Mouse (Mus musculus) liver, embryonic 14.5 days (tissue): Measurements from ENCODE around the gene Gp9.

Source experiments
- CTCF ChIP-seq: IDR thresholded peaks from 2 replicates; pipeline ENCODE4 v1.5.1; 2016; ENCODE audit warnings: antibody characterized with exemption, low read depth, control low read depth
- EP300 ChIP-seq: IDR thresholded peaks from 2 replicates; pipeline ENCODE4 v1.6.1; 2016; ENCODE audit warnings: antibody characterized with exemption, low read depth

DNA sequence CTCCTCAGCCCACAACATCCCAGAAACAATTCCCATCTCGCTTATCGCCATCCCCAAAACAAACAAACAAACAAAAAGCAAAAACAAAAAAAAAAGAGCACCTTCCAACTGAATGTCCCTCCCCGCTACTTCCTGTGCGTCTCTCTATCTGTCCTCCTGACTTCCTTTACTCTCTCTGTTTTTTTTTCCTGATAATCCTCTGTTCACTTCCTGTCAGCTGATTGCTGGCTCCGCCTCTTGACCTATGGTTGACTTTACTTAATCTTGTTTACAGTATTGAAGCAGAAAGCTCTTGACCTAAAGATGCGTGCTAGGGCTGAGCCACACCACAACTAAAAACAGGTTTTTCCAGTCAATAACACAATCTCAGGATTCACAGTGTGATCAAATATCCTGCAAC lies 29.3 kb upstream of the Gp9 start:
- TF ChIP-seq CTCF (no peak), EP300 (no peak)
